Mouse (Mus musculus) midbrain, postnatal 0 days (tissue): ENCODE data around the gene Tacc2. TPM values are rescaled to one million over a fixed set of nuclear protein-coding genes. Genes with fewer than 3 reads are reported as not detected.

Experiments used
- ATAC-seq: fragments of 200-750 bp; cut with Nextera tagmentation; 2 replicates; pipeline ENCODE4 v1.8.0; 2017; ENCODE audit warnings: moderate number of reproducible peaks, mild to moderate bottlenecking, moderate TSS enrichment, moderate library complexity; ENCODE audit not compliant: low FRiP score
- DNase-seq: peaks from one replicate; pipeline ENCODE4 v3.0.0-alpha.2; 2015; ENCODE audit warnings: low spot score
- H3K27ac ChIP-seq: fragments of 300-500 bp; sonication (generic); 2 replicates; pipeline ENCODE4 v1.5.1; 2014; ENCODE audit warnings: low read depth, mild to moderate bottlenecking, low read length, mixed read lengths
- H3K27me3 ChIP-seq: fragments of 300-500 bp; sonication (generic); 2 replicates; pipeline ENCODE4 v1.6.1; 2014; ENCODE audit warnings: low read length, control low read depth, mixed read lengths; ENCODE audit not compliant: insufficient read depth
- H3K36me3 ChIP-seq: fragments of 300-500 bp; sonication (generic); 2 replicates; pipeline ENCODE4 v1.6.1; 2014; ENCODE audit warnings: low read length, control low read depth, mixed read lengths; ENCODE audit not compliant: insufficient read depth
- H3K4me1 ChIP-seq: fragments of 300-500 bp; sonication (generic); 2 replicates; pipeline ENCODE4 v1.6.1; 2014; ENCODE audit warnings: mild to moderate bottlenecking, control low read depth, antibody characterized with exemption, low read length, mixed read lengths; ENCODE audit not compliant: insufficient read depth
- H3K4me2 ChIP-seq: fragments of 300-500 bp; sonication (generic); 2 replicates; pipeline ENCODE4 v1.6.1; 2014; ENCODE audit warnings: low read depth, mild to moderate bottlenecking, low read length, mixed read lengths; ENCODE audit not compliant: poor library complexity, severe bottlenecking
- H3K4me3 ChIP-seq: fragments of 300-500 bp; sonication (generic); 2 replicates; pipeline ENCODE4 v1.5.1; 2014; ENCODE audit warnings: low read depth, mild to moderate bottlenecking, low read length, moderate library complexity
- H3K9ac ChIP-seq: fragments of 300-500 bp; sonication (generic); replicated peaks from 2 replicates; pipeline ENCODE4 v1.6.1; 2014; ENCODE audit warnings: mild to moderate bottlenecking, low read length, moderate library complexity, mixed read lengths; ENCODE audit not compliant: poor library complexity, severe bottlenecking
- H3K9me3 ChIP-seq: fragments of 300-500 bp; sonication (generic); 2 replicates; pipeline ENCODE4 v1.6.1; 2016; ENCODE audit warnings: low read length, control low read depth
- CTCF ChIP-seq: IDR thresholded peaks from 2 replicates; pipeline ENCODE4 v1.5.1; 2016; ENCODE audit warnings: antibody characterized with exemption, mild to moderate bottlenecking
- WGBS: fragments of 180-500 bp; shearing (Covaris S2); extraction: QIAGEN DNeasy Blood & Tissue Kit; methylation state at CpG from one replicate; pipeline ENCODE4 v1.1.7; 2014; 5-methylcytosine and 5-hydroxymethylcytosine counted together
- polyA plus RNA-seq: library from polyadenylated mRNA; unstranded; fragments of >200 nt; fragmentation: Nextera tagmentation; extraction: Ambion mirVana; gene quantifications from 2 replicates; pipeline ENCODE4 v1.2.1, GENCODE M21; 2015
- total RNA-seq: library from RNA; depleted of rRNA; stranded (reverse); fragments of >200 nt; gene quantifications from 2 replicates; pipeline ENCODE4 v1.2.3, GENCODE M21; 2014

Gene Tacc2
- total and polyA plus RNA-seq, 2 experiments from 2014 or later: 54.8 to 55.9 TPM

DNA sequence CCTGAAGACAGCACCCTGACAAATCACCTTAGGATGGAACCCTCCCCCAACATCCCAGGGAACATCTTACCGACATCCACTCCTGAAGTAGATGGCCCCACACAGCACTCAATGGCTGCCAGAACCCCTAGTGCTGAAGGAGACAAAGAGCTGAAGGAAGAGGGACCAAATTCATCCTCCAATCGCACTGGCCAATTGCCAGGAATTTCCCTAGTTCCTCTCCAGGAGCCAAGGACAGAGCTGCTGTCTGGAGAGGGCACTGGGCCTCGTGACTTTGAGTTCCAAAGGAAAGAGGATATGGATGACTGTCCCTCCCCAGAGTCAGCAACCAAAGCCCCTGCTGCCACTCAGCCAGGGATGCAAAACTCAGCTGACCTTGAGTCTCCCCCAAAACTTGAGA, 44.7 kb downstream of the Tacc2 start:
- WGBS: 61% methylated on average over 3 of the region's 3 CpGs
- DNase-seq: no peak

GRCm38 (mm10) chr7:130622359-130622758, 45.1 kb downstream of the Tacc2 start:
- no peak overlapping the region for H3K4me2 ChIP-seq
- no peak overlapping the region for H3K4me3 ChIP-seq

More for the DNA sequence above, 44.7 kb downstream of the Tacc2 start:
- Histone ChIP-seq H3K27ac (no peak overlapping the region), H3K9me3 (no peaks in the 10 kb centered on the region), H3K9ac (no peak overlapping the region), H3K4me2 (no peak overlapping the region), H3K27me3 (no peaks in the 10 kb centered on the region), H3K4me3 (no peak overlapping the region), H3K4me1 (no peaks in the 10 kb centered on the region), H3K36me3 (no peaks in the 10 kb centered on the region)
- no peak for ATAC-seq
- no peak for TF ChIP-seq CTCF

GRCm38 (mm10) chr7:130624299-130624698, 47.1 kb downstream of the Tacc2 start:
- DNase-seq: no peak
- Histone ChIP-seq H3K4me2 (no peak overlapping the region), H3K36me3 (no peaks in the 10 kb centered on the region), H3K9ac (no peak overlapping the region), H3K4me1 (no peaks in the 10 kb centered on the region), H3K27me3 (no peaks in the 10 kb centered on the region), H3K4me3 (no peak overlapping the region), H3K9me3 (no peaks in the 10 kb centered on the region), H3K27ac (no peak overlapping the region)
- TF ChIP-seq CTCF: no peak
- 95% methylated on average over 9 of the region's 9 CpGs for WGBS
- ATAC-seq: no peak

More at GRCm38 (mm10) chr7:130622359-130622758, 45.1 kb downstream of the Tacc2 start:
- H3K9me3 ChIP-seq: no peaks in the 10 kb centered on the region
- ATAC-seq (no peak), DNase-seq (no peak)
- H3K9ac ChIP-seq: no peak overlapping the region
- H3K27me3 ChIP-seq: no peaks in the 10 kb centered on the region
- no peak overlapping the region for H3K27ac ChIP-seq
- no peaks in the 10 kb centered on the region for H3K36me3 ChIP-seq
- H3K4me1 ChIP-seq: no peaks in the 10 kb centered on the region
- TF ChIP-seq CTCF: no peak
- 82% methylated on average over 4 of the region's 4 CpGs for WGBS

DNA sequence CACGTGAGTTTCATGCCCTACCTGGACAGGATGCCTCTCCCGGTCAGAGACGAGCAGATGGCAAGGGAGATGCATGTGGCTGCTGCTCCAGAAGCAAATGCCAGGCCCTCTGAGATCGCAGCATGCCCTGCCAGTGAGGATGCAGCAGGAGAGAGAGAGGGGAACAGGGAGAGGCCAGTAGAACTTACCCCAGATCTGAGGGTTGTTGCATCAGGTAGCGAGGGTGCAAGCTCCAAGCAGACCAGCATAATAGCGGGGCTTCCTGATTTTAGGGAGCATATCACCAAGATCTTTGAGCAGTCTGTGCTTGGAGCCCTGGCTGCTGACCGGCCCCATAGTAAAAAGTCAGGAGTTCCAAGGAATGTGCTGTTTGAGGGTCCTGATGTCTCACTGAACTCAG, 48.1 kb downstream of the Tacc2 start:
- 86% methylated on average over 7 of the region's 7 CpGs for WGBS
- ATAC-seq (no peak), DNase-seq (no peak)
- H3K27ac ChIP-seq: no peak overlapping the region
- no peaks in the 10 kb centered on the region for H3K4me1 ChIP-seq
- H3K36me3 ChIP-seq: no peaks in the 10 kb centered on the region
- no peak overlapping the region for H3K4me2 ChIP-seq
- H3K9me3 ChIP-seq: no peaks in the 10 kb centered on the region
- H3K27me3 ChIP-seq: no peaks in the 10 kb centered on the region
- no peak overlapping the region for H3K9ac ChIP-seq
- TF ChIP-seq CTCF: no peak
- no peak overlapping the region for H3K4me3 ChIP-seq

DNA sequence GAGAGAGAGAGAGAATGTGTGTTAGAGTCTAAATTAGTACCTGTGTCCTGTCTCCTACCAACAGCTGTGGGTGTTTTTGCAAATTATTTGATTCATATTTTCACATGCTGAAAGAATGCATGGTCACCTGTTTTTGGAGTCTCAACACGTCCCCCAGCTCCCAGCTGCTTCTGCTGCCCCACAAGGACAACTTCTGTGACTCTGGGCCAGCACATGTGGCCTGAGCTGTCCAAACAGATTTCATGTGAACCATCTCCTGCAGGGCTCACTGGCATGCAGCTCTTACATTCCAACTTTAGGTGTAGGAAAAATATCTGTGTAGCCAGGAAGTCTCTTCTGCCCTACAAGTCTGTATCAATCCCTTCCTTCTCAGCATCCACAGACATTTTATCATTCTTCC, 51.4 kb downstream of the Tacc2 start:
- H3K4me3 ChIP-seq: no peak overlapping the region
- H3K9me3 ChIP-seq: no peaks in the 10 kb centered on the region
- no peak overlapping the region for H3K27ac ChIP-seq
- H3K4me1 ChIP-seq: no peaks in the 10 kb centered on the region
- DNase-seq (no peak), ATAC-seq (no peak)
- H3K36me3 ChIP-seq: no peaks in the 10 kb centered on the region
- H3K4me2 ChIP-seq: no peak overlapping the region
- no peak for TF ChIP-seq CTCF
- no peaks in the 10 kb centered on the region for H3K27me3 ChIP-seq
- H3K9ac ChIP-seq: no peak overlapping the region
- WGBS: 44% methylated on average over 1 of the region's 1 CpGs

- H3K9me3 ChIP-seq: no peaks in the 10 kb centered on the region
Measured at GRCm38 (mm10) chr7:130629999-130630398, 52.8 kb downstream of the Tacc2 start.

More at GRCm38 (mm10) chr7:130629999-130630398, 52.8 kb downstream of the Tacc2 start:
- H3K27me3 ChIP-seq: no peaks in the 10 kb centered on the region
- no peaks in the 10 kb centered on the region for H3K36me3 ChIP-seq
- DNase-seq (no peak), ATAC-seq (no peak)
- H3K4me1 ChIP-seq: no peaks in the 10 kb centered on the region
- H3K4me2 ChIP-seq: no peak overlapping the region
- H3K4me3 ChIP-seq: no peak overlapping the region
- no peak overlapping the region for H3K27ac ChIP-seq
- TF ChIP-seq CTCF: no peak
- no peak overlapping the region for H3K9ac ChIP-seq
- WGBS: 93% methylated on average over 7 of the region's 7 CpGs
